Mouse (Mus musculus) forebrain, embryonic 14.5 days (tissue): ENCODE measurements at regions not wholly inside any gene's neighbourhood (a gene's known extent, or its start where the extent isn't known, plus 50 kb on each side); places are given as distances from the start of the nearest gene placed in this dataset.

ENCODE experiments used
- ATAC-seq: fragments of 200-750 bp; cut with Nextera tagmentation; 2 replicates; pipeline ENCODE4 v1.8.0; 2017; ENCODE audit warnings: mild to moderate bottlenecking, moderate library complexity
- DNase-seq: peaks from one replicate; pipeline ENCODE4 v3.0.0-alpha.2; 2015; ENCODE audit warnings: low spot score
- H3K27ac ChIP-seq: fragments of 300-500 bp; sonication (generic); 2 replicates; pipeline ENCODE4 v1.5.1; 2014; ENCODE audit warnings: low read depth, mild to moderate bottlenecking, control low read depth, low read length, moderate library complexity
- H3K27me3 ChIP-seq: fragments of 300-500 bp; sonication (generic); replicated peaks from 2 replicates; pipeline ENCODE4 v1.6.1; 2014; ENCODE audit warnings: low read length, control low read depth, mixed read lengths; ENCODE audit not compliant: control insufficient read depth, insufficient read depth
- H3K36me3 ChIP-seq: fragments of 300-500 bp; sonication (generic); 2 replicates; pipeline ENCODE4 v1.6.1; 2014; ENCODE audit warnings: low read length, control low read depth; ENCODE audit not compliant: control insufficient read depth, insufficient read depth
- H3K4me1 ChIP-seq: fragments of 300-500 bp; sonication (generic); 2 replicates; pipeline ENCODE4 v1.6.1; 2014; ENCODE audit warnings: antibody characterized with exemption, low read length, control low read depth; ENCODE audit not compliant: control insufficient read depth, insufficient read depth
- H3K4me2 ChIP-seq: fragments of 300-500 bp; sonication (generic); 2 replicates; pipeline ENCODE4 v1.6.1; 2014; ENCODE audit warnings: mild to moderate bottlenecking, control low read depth, low read length
- H3K4me3 ChIP-seq: fragments of 300-500 bp; sonication (generic); 2 replicates; pipeline ENCODE4 v1.5.1; 2014; ENCODE audit warnings: low read depth, low read length, control low read depth
- H3K9ac ChIP-seq: fragments of 300-500 bp; sonication (generic); 2 replicates; pipeline ENCODE4 v1.6.1; 2014; ENCODE audit warnings: mild to moderate bottlenecking, low read length, control low read depth, moderate library complexity
- H3K9me3 ChIP-seq: fragments of 300-500 bp; sonication (generic); replicated peaks from 2 replicates; pipeline ENCODE4 v1.6.1; 2016; ENCODE audit warnings: low read length, control low read depth, mixed read lengths; ENCODE audit not compliant: control insufficient read depth
- WGBS: fragments of 180-500 bp; shearing (Covaris S2); extraction: QIAGEN DNeasy Blood & Tissue Kit; methylation state at CpG from one replicate; pipeline ENCODE4 v1.1.7; 2014; 5-methylcytosine and 5-hydroxymethylcytosine counted together

DNA sequence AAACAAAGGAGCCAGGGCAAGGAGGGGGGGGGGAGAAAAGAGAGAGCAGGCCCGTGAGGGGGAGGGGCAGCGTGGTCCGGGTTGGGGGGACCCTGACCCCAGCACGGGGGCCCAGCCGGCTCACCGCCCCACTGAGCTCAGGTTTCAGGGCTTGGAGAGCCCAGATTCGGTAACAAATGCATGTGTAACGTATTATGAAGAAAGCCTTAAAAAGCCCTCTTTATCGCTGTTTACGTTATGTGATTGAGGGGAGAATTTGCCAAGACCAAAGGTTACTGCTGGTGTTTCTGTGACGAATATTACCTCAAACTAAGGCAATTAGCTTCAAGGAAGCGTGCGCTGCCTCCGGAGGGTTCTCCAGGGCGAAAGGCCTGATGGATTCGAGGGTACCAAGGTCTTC is 54.2 kb downstream of the Barx1 start:
- no peaks in the 10 kb centered on the region for H3K36me3 ChIP-seq
- DNase-seq = no peak
- H3K4me3 ChIP-seq = no peak overlapping the region
- H3K27me3 ChIP-seq = no peaks in the 10 kb centered on the region
- H3K9ac ChIP-seq = no peak overlapping the region
- 0 out of 2 replicates have a peak, but pooled peaks cover 4% of the 10 kb centered on the region for H3K9me3 ChIP-seq
- no peak overlapping the region for H3K27ac ChIP-seq
- WGBS = 54% methylated on average over 16 of the region's 16 CpGs
- no peaks in the 10 kb centered on the region for H3K4me1 ChIP-seq
- ATAC-seq = no peak
- H3K4me2 ChIP-seq = no peak overlapping the region

DNA sequence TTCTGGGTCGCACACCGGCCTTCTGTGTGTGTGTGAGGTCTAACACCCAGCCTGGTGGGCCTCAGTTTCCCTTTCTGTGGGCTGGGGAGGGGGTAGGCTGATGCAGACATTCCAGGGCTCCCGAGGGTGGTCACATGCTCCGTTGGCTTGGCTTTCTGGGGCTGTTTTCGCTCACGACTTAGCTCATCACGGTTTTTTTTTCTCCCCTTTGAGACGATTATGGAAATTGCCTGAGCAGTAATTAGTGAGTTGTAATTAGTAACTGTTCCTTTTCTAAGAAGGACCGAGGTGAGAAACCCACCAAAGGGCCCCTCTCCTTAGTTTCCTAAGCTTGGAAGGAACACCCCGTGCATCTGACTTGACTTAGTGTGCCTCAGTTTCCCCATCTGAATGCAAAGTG is 54.7 kb downstream of the Barx1 start:
- Histone ChIP-seq H3K4me1 (no peaks in the 10 kb centered on the region), H3K27me3 (no peaks in the 10 kb centered on the region), H3K9ac (no peak overlapping the region), H3K27ac (no peak overlapping the region), H3K4me3 (no peak overlapping the region), H3K4me2 (no peak overlapping the region), H3K9me3 (peaks cover 4% of the 10 kb centered on the region; the same call in 1 of the 2 replicates), H3K36me3 (no peaks in the 10 kb centered on the region)
- ATAC-seq = 0 out of 2 replicates have a peak, but pooled peaks have one; percentile 29
- peak; percentile 54 for DNase-seq
- 36% methylated on average over 10 of the region's 10 CpGs for WGBS

GRCm38 (mm10) chr13:48723676-48724075 is 60.9 kb downstream of the Barx1 start:
- H3K4me2 ChIP-seq = no peak overlapping the region
- no peaks in the 10 kb centered on the region for H3K36me3 ChIP-seq
- H3K27me3 ChIP-seq = 0 out of 2 replicates have a peak, but pooled peaks cover 2% of the 10 kb centered on the region
- H3K4me3 ChIP-seq = no peak overlapping the region
- peaks cover 8% of the 10 kb centered on the region; the same call in 1 of the 2 replicates for H3K9me3 ChIP-seq
- WGBS = 7% methylated on average over 8 of the region's 8 CpGs
- no peaks in the 10 kb centered on the region for H3K4me1 ChIP-seq
- no peak overlapping the region for H3K27ac ChIP-seq
- DNase-seq = peak; percentile 23
- no peak for ATAC-seq
- H3K9ac ChIP-seq = no peak overlapping the region

DNA sequence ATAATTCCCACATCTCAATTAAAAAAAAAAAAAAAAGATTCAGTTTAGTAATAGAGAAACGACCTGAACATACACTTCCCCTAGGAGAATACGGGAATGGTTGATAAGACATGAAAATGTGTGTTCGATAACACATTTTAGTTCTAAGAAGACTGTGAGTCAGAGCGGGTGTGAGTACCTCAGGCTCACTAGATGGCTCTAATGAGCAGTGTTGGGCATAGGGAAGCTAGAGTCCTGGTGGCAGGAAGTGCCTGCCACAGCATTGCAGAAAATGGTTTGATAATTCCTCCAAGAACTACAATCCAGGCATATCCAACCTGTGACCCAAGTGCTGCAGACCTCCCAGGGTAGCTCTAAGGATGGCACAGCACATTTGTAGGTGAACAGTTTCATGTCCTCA is 63.6 kb downstream of the Barx1 start:
- no peaks in the 10 kb centered on the region for H3K36me3 ChIP-seq
- H3K27me3 ChIP-seq = peaks cover 23% of the 10 kb centered on the region
- WGBS = 49% methylated on average over 4 of the region's 4 CpGs
- no peak overlapping the region for H3K9ac ChIP-seq
- no peak overlapping the region for H3K27ac ChIP-seq
- H3K9me3 ChIP-seq = peaks cover 4% of the 10 kb centered on the region; the same call in 1 of the 2 replicates
- H3K4me2 ChIP-seq = no peak overlapping the region
- ATAC-seq (no peak), DNase-seq (peak; percentile 41)
- peaks cover 2% of the 10 kb centered on the region; the same call in 1 of the 2 replicates for H3K4me1 ChIP-seq
- no peak overlapping the region for H3K4me3 ChIP-seq

GRCm38 (mm10) chr13:48731046-48731996 is 68.5 kb downstream of the Barx1 start:
- 2% methylated on average over 48 of the region's 51 CpGs for WGBS
- Histone ChIP-seq H3K4me3 (peak overlapping the region; percentile 20), H3K36me3 (no peaks in the 10 kb centered on the region), H3K9ac (0 out of 2 replicates have a peak overlapping the region, but pooled peaks have one; percentile 21), H3K27me3 (peaks cover 42% of the 10 kb centered on the region), H3K4me1 (peaks cover 10% of the 10 kb centered on the region; the same call in 1 of the 2 replicates), H3K9me3 (no peaks in the 10 kb centered on the region), H3K27ac (no peak overlapping the region), H3K4me2 (peak overlapping the region; percentile 51)
- DNase-seq (peak; percentile 63), ATAC-seq (peak; percentile 67)

GRCm38 (mm10) chr13:48732168-48732841 is 69.5 kb downstream of the Barx1 start:
- Histone ChIP-seq H3K4me1 (peaks cover 10% of the 10 kb centered on the region; the same call in 1 of the 2 replicates), H3K9me3 (no peaks in the 10 kb centered on the region), H3K9ac (no peak overlapping the region), H3K27me3 (peaks cover 42% of the 10 kb centered on the region), H3K36me3 (no peaks in the 10 kb centered on the region), H3K27ac (no peak overlapping the region), H3K4me2 (0 out of 2 replicates have a peak overlapping the region, but pooled peaks have one; percentile 9), H3K4me3 (no peak overlapping the region)
- ATAC-seq = peak; percentile 19; the same call in 1 of the 2 replicates
- peak; percentile 27 for DNase-seq
- WGBS = 2% methylated on average over 29 of the region's 29 CpGs

DNA sequence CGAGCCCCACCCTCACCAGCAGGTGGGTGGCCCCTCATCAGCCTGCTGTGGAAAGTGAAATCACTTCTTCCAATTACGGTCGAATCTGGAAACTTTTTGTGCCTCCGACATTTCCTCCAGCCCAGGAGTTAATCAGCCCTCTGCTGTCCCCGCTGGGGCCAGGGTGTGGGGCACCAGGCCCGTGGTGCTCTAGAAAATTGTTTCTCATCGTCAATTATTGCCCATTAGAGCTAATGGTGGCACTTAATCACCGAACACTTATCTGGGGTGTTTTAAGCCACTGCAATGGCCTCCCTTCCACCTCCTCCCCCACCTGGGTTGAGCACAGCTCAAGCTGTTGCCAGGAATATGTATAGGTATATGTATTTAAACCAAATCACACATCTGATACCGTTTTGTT is 72.2 kb downstream of the Barx1 start:
- H3K4me2 ChIP-seq = no peak overlapping the region
- no peak overlapping the region for H3K27ac ChIP-seq
- ATAC-seq (no peak), DNase-seq (no peak)
- 67% methylated on average over 9 of the region's 9 CpGs for WGBS
- H3K27me3 ChIP-seq = peaks cover 32% of the 10 kb centered on the region
- H3K4me1 ChIP-seq = peaks cover 10% of the 10 kb centered on the region; the same call in 1 of the 2 replicates
- no peak overlapping the region for H3K4me3 ChIP-seq
- H3K9me3 ChIP-seq = no peaks in the 10 kb centered on the region
- H3K9ac ChIP-seq = no peak overlapping the region
- H3K36me3 ChIP-seq = no peaks in the 10 kb centered on the region

DNA sequence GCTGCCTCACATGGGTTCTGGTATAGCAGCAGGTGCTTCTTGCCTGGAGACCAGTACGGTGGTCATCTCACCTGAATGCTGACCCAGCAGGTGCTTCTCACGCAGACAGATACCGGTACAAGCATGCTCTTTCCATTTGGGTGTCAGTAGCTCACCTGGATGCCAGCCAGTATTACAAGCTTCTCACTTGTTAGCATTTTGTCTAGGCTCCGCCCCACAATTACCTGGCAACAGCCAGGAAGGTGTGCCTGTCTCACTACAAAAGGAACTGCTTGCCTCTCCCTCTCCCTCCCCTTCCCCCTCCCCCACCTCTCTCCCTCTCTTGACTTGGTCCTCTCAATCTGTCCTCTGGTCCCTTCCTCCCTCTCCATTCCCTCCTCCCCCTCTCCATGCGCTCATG is 82.8 kb downstream of the Barx1 start:
- Histone ChIP-seq H3K4me2 (no peak overlapping the region), H3K4me1 (no peaks in the 10 kb centered on the region), H3K9ac (no peak overlapping the region), H3K4me3 (no peak overlapping the region), H3K27me3 (no peaks in the 10 kb centered on the region), H3K9me3 (no peaks in the 10 kb centered on the region), H3K27ac (no peak overlapping the region), H3K36me3 (no peaks in the 10 kb centered on the region)
- WGBS = 54% methylated on average over 5 of the region's 5 CpGs
- DNase-seq = no peak
- ATAC-seq = no peak
